Mouse (Mus musculus): ENCODE results near the gene A430005L14Rik.

GRCm38 (mm10) chr4:153928772-153929299 lies 28.2 kb upstream of the A430005L14Rik start:
- no peak for TF ChIP-seq CTCF (IDR thresholded peaks at IDR 0.05; ENCODE audit: extremely low read depth, insufficient read length, insufficient replicate concordance, low read depth, low read length)
- TF ChIP-seq POLR2A (IDR thresholded peaks at IDR 0.05; ENCODE audit: low read depth, low read length) = no peak
